Mouse (Mus musculus) left cerebral cortex, adult 11 months (tissue): ENCODE results near the gene Nr1h4.

Experiments
- DNase-seq: peaks from one replicate; pipeline ENCODE4 v3.0.0; 2022; ENCODE audit warnings: low spot score

The Nr1h4 gene

GRCm38 (mm10) chr10:89521790-89522431, 11.5 kb downstream of the Nr1h4 start:
- DNase-seq: no peak

- no peak for DNase-seq
Measured at GRCm38 (mm10) chr10:89520381-89520780, 13.0 kb downstream of the Nr1h4 start.

GRCm38 (mm10) chr10:89519226-89519625, 14.2 kb downstream of the Nr1h4 start:
- DNase-seq: no peak

GRCm38 (mm10) chr10:89518365-89518764, 15.0 kb downstream of the Nr1h4 start:
- no peak for DNase-seq

- DNase-seq: no peak
Measured at GRCm38 (mm10) chr10:89515813-89516212, 17.6 kb downstream of the Nr1h4 start.

- no peak for DNase-seq
Measured at GRCm38 (mm10) chr10:89512562-89512961, 20.8 kb downstream of the Nr1h4 start.

GRCm38 (mm10) chr10:89510547-89510946, 22.8 kb downstream of the Nr1h4 start:
- no peak for DNase-seq

- no peak for DNase-seq
Measured at GRCm38 (mm10) chr10:89508567-89508966, 24.8 kb downstream of the Nr1h4 start.

- no peak for DNase-seq
Measured at GRCm38 (mm10) chr10:89506479-89506878, 26.9 kb downstream of the Nr1h4 start.

GRCm38 (mm10) chr10:89505592-89505955, 27.8 kb downstream of the Nr1h4 start:
- DNase-seq: no peak

GRCm38 (mm10) chr10:89504952-89505591, 28.3 kb downstream of the Nr1h4 start:
- DNase-seq: no peak

- no peak for DNase-seq
Measured at GRCm38 (mm10) chr10:89502986-89503560, 30.3 kb downstream of the Nr1h4 start.

GRCm38 (mm10) chr10:89501902-89502301, 31.5 kb downstream of the Nr1h4 start:
- DNase-seq: no peak

- no peak for DNase-seq
Measured at GRCm38 (mm10) chr10:89495537-89495936, 37.8 kb downstream of the Nr1h4 start.

- DNase-seq: no peak
Measured at GRCm38 (mm10) chr10:89491321-89491720, 42.1 kb downstream of the Nr1h4 start.

GRCm38 (mm10) chr10:89490250-89490649, 43.1 kb downstream of the Nr1h4 start:
- DNase-seq: no peak

GRCm38 (mm10) chr10:89489459-89489858, 43.9 kb downstream of the Nr1h4 start:
- DNase-seq: no peak

GRCm38 (mm10) chr10:89486995-89487742, 46.2 kb downstream of the Nr1h4 start:
- DNase-seq: no peak

GRCm38 (mm10) chr10:89484907-89485306, 48.5 kb downstream of the Nr1h4 start:
- no peak for DNase-seq

GRCm38 (mm10) chr10:89483812-89484602, 49.4 kb downstream of the Nr1h4 start:
- no peak for DNase-seq

- no peak for DNase-seq
Measured at GRCm38 (mm10) chr10:89483113-89483512, 50.3 kb downstream of the Nr1h4 start.

GRCm38 (mm10) chr10:89482142-89482681, 51.2 kb downstream of the Nr1h4 start:
- no peak for DNase-seq
